Mouse (Mus musculus): ENCODE results near the gene Vsx2.

DNA sequence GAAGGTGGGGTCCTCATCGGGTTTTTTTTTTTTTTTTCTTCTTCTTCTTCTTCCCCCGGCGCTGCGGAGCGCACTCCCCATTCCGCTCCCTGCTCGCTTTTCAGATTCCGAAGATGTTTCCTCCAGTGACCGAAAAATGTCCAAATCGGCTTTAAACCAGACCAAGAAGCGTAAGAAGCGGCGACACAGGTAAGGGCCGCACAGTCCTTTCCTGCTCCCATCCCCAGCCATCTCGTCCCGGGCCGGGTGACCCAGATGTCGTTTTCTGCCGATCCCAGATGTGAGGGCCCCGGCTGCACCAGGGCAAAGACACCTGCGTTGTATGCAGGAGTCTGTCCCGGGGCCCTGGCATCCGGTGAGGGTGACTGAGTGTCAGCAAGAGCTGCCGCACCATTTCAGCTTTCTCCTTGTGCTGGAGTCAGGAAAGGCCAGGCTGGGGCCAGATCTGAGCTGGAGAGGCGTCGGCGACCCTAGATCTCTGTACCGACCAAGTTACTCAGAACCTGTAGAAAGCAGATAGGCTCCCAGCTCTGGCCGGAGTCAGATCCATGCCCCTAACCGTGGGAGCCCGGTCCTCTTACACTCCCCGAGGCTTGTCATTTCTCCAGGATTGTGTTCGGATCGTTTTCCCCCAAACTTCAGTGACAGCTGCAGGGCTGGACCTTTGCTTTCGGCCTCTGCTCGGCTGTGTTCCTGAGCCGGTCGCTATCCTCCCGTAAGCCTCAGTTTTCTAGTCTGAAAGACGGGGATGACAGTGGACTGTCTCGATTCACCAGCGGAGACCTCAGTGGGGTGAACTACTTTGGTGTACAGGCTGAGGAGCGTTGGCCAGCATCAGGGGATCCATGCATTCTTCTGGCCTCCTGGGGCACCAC is 2.1 kb downstream of the Vsx2 start:
- no peak for TF ChIP-seq CTCF (IDR thresholded peaks at IDR 0.05; ENCODE audit: borderline replicate concordance, extremely low read depth, insufficient read depth, insufficient read length)
- no peak for TF ChIP-seq POLR2A (IDR thresholded peaks at IDR 0.05; ENCODE audit: borderline replicate concordance, extremely low read depth, insufficient read depth, insufficient read length, poor library complexity, severe bottlenecking)

Data from brain, embryonic 14.5 days (tissue).